Mouse (Mus musculus) heart, postnatal 0 days (tissue): Measurements from ENCODE around the gene Rnf185.

Experiments
- CTCF ChIP-seq: IDR thresholded peaks from 2 replicates; pipeline ENCODE4 v1.5.1; 2016; ENCODE audit warnings: antibody characterized with exemption, control low read depth, low read depth
- EP300 ChIP-seq: IDR thresholded peaks from 2 replicates; pipeline ENCODE4 v1.6.1; 2016; ENCODE audit warnings: antibody characterized with exemption, low read depth

DNA sequence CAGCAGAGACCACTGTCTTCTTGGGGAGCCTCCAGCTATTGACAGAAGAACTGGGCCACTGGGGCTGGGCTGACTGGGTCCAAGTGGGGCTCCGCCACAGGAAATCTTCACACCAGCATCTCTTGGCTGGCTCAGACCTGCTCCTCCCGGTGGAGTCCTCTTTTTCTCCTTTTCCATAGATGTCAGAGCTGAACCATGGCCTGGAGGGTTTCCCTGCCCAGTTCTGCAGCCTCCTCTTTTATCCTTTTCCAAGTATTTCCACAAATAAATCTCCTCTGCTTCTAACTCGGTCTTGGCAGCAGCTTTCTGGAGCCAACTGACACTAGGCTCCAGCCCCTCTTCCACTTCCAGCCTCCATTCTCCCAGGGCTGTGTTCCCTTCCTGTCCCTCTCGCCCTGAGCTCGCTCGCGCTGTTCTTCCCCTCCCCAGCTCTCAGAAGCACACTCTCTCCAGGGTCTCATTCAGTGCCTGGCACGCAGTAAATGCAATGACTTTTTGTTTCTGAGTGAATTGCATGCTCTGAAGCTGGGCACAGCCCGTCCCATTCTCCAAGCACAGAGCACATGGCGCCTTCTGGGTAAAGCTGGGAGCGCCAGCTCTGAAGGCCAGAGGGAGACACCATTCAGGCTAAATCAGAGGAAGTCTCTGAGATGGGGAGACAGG is 31.9 kb upstream of the Rnf185 start:
- TF ChIP-seq CTCF, result no peak
- TF ChIP-seq EP300, result no peak
